ENCODE assay signal across 8 mouse cellular contexts in genomic region chr11:20638841-20639240, GRCm38 (mm10).
A peak's percentile ranks its signal among the peaks of the same experiment; 100 is the strongest.
DNase-seq lines count a peak whose midpoint lies in the region; ATAC-seq and TF ChIP-seq lines count a peak whose summit lies in the region.

No protein-coding gene starts in this region.

- ATAC-seq in hindbrain, embryonic 11.5 days (ENCODE audit: low FRiP score) = no peak
- no peak for ATAC-seq in hindbrain, embryonic 16.5 days
- ATAC-seq in CD4-positive, CD25-positive, alpha-beta regulatory T cell, adult 4 months = peak; percentile 62
- ATAC-seq in erythroblast, adult 5-6 weeks (replicated peaks; ENCODE audit: low FRiP score, poor library complexity, severe bottlenecking) = peak; percentile 47
- peak; percentile 81 for ATAC-seq in megakaryocyte, adult 5-6 weeks (ENCODE audit: poor library complexity, severe bottlenecking)

- H3K4me1 ChIP-seq in hindbrain, embryonic 11.5 days (replicated peaks; ENCODE audit: control insufficient read depth, insufficient read depth, low read length) = peaks cover 8% of the 10 kb centered on the region; the same call in 1 of the 2 replicates
- peaks cover 12% of the 10 kb centered on the region for H3K4me1 ChIP-seq in hindbrain, embryonic 16.5 days (ENCODE audit: control insufficient read depth, insufficient read depth, low read depth, low read length)
- no peaks in the 10 kb centered on the region for H3K4me1 ChIP-seq in bone marrow, adult 2 months (ENCODE audit: control insufficient read depth, insufficient read depth, low read length)
- peaks cover 18% of the 10 kb centered on the region for H3K4me1 ChIP-seq in thymus, adult 2 months (replicated peaks; ENCODE audit: control insufficient read depth, insufficient read depth, low read length)

- peak; percentile 96 for TF ChIP-seq CTCF in bone marrow, adult 2 months (IDR thresholded peaks at IDR 0.05; ENCODE audit: control insufficient read depth, insufficient read depth, low read length)
- TF ChIP-seq CTCF in thymus, adult 2 months (IDR thresholded peaks at IDR 0.05; ENCODE audit: borderline replicate concordance, control insufficient read depth, extremely low read depth, insufficient read depth, low read length, poor library complexity) = no peak

- 27% methylated on average over 3 of the region's 3 CpGs for WGBS in hindbrain, embryonic 11.5 days
- 24% methylated on average over 3 of the region's 3 CpGs for WGBS in hindbrain, embryonic 16.5 days
- 25% methylated on average over 3 of the region's 3 CpGs for WGBS in bone marrow, adult 2 months
- WGBS in large intestine, adult 2 months = 13% methylated on average over 3 of the region's 3 CpGs
- 29% methylated on average over 3 of the region's 3 CpGs for WGBS in thymus, adult 2 months

- no peak overlapping the region for H3K9ac ChIP-seq in hindbrain, embryonic 11.5 days (ENCODE audit: low read depth, low read length)
- H3K9ac ChIP-seq in hindbrain, embryonic 16.5 days (ENCODE audit: low read depth, low read length) = no peak overlapping the region

- no peak overlapping the region for H3K27ac ChIP-seq in hindbrain, embryonic 11.5 days (ENCODE audit: low read depth, low read length)
- H3K27ac ChIP-seq in hindbrain, embryonic 16.5 days (ENCODE audit: low read depth, low read length) = no peak overlapping the region
- H3K27ac ChIP-seq in bone marrow, adult 2 months (ENCODE audit: control insufficient read depth, insufficient read depth, low read depth, low read length, poor library complexity) = no peak overlapping the region
- H3K27ac ChIP-seq in thymus, adult 2 months (ENCODE audit: control insufficient read depth, insufficient read depth, low read length) = no peak overlapping the region

- no peaks in the 10 kb centered on the region for H3K36me3 ChIP-seq in hindbrain, embryonic 11.5 days (ENCODE audit: control insufficient read depth, insufficient read depth, low read length)
- no peaks in the 10 kb centered on the region for H3K36me3 ChIP-seq in hindbrain, embryonic 16.5 days (ENCODE audit: control insufficient read depth, insufficient read depth, low read length)
- H3K36me3 ChIP-seq in thymus, adult 2 months (ENCODE audit: control insufficient read depth, insufficient read depth, low read length) = no peaks in the 10 kb centered on the region

- H3K4me3 ChIP-seq in hindbrain, embryonic 11.5 days (ENCODE audit: low read depth, low read length) = no peak overlapping the region
- H3K4me3 ChIP-seq in hindbrain, embryonic 16.5 days (ENCODE audit: low read length) = no peak overlapping the region
- no peak overlapping the region for H3K4me3 ChIP-seq in bone marrow, adult 2 months (replicated peaks; ENCODE audit: control insufficient read depth, low read depth, low read length)
- H3K4me3 ChIP-seq in thymus, adult 2 months (ENCODE audit: control insufficient read depth, insufficient read depth, low read length) = no peak overlapping the region

- H3K9me3 ChIP-seq in hindbrain, embryonic 11.5 days (ENCODE audit: control insufficient read depth, low read length) = no peaks in the 10 kb centered on the region
- no peaks in the 10 kb centered on the region for H3K9me3 ChIP-seq in hindbrain, embryonic 16.5 days (ENCODE audit: control insufficient read depth, low read length)

- DNase-seq in hindbrain, embryonic 11.5 days (ENCODE audit: low spot score) = peak; percentile 87
- DNase-seq in large intestine, adult 2 months (ENCODE audit: low read depth, low spot score) = peak; percentile 59
- DNase-seq in thymus, adult 2 months = peak; percentile 82

- H3K27me3 ChIP-seq in hindbrain, embryonic 11.5 days (ENCODE audit: control insufficient read depth, insufficient read depth, low read length) = no peaks in the 10 kb centered on the region
- no peaks in the 10 kb centered on the region for H3K27me3 ChIP-seq in hindbrain, embryonic 16.5 days (replicated peaks; ENCODE audit: control insufficient read depth, insufficient read depth, low read length)
- H3K27me3 ChIP-seq in thymus, adult 2 months (ENCODE audit: control insufficient read depth, insufficient read depth, low read length) = no peaks in the 10 kb centered on the region

- no peak for TF ChIP-seq POLR2A in bone marrow, adult 2 months (IDR thresholded peaks at IDR 0.05; ENCODE audit: borderline replicate concordance, control insufficient read depth, low read depth, low read length)
- no peak for TF ChIP-seq POLR2A in thymus, adult 2 months (IDR thresholded peaks at IDR 0.05; ENCODE audit: control insufficient read depth, extremely low read depth, insufficient read depth, low read length, poor library complexity)

- no peak overlapping the region for H3K4me2 ChIP-seq in hindbrain, embryonic 11.5 days (replicated peaks; ENCODE audit: low read depth, low read length)
- H3K4me2 ChIP-seq in hindbrain, embryonic 16.5 days (ENCODE audit: low read length) = no peak overlapping the region

Comparison
In these comparisons a context has a peak if more than half of its experiments do, and no peak if none do; other contexts are left out.
1. ATAC-seq: peak in CD4-positive, CD25-positive, alpha-beta regulatory T cell, adult 4 months (single experiment), erythroblast, adult 5-6 weeks (single experiment) and megakaryocyte, adult 5-6 weeks (single experiment); none in hindbrain, embryonic 11.5 days (single experiment) and hindbrain, embryonic 16.5 days (single experiment).
2. Peak in every context shown above with its lines, with median percentiles within 50 percentile points of each other: DNase-seq.